Mouse (Mus musculus): ENCODE measurements at regions not wholly inside any gene's neighbourhood (a gene's known extent, or its start where the extent isn't known, plus 50 kb on each side); places are given as distances from the start of the nearest gene placed in this dataset.

GRCm38 (mm10) chr9:99987376-99987775 lies 111.4 kb upstream of the Sox14 start:
- ATAC-seq (ENCODE audit: low read depth), result no peak
- Histone ChIP-seq H3K4me2 (no peak overlapping the region), H3K36me3 (no peaks in the 10 kb centered on the region), H3K27me3 (0 out of 2 replicates have a peak, but pooled peaks cover 5% of the 10 kb centered on the region), H3K27ac (replicated peaks) (no peak overlapping the region), H3K9ac (no peak overlapping the region), H3K9me3 (no peaks in the 10 kb centered on the region), H3K4me3 (no peak overlapping the region), H3K4me1 (replicated peaks) (no peaks in the 10 kb centered on the region)
- WGBS, result 8% methylated on average over 1 of the region's 1 CpGs

GRCm38 (mm10) chr9:99980734-99981133 lies 104.8 kb upstream of the Sox14 start:
- Histone ChIP-seq H3K4me2 (no peak overlapping the region), H3K4me3 (no peak overlapping the region), H3K27me3 (peaks cover 9% of the 10 kb centered on the region; the same call in 1 of the 2 replicates), H3K9me3 (no peaks in the 10 kb centered on the region), H3K27ac (replicated peaks) (no peak overlapping the region), H3K4me1 (replicated peaks) (no peaks in the 10 kb centered on the region), H3K36me3 (no peaks in the 10 kb centered on the region), H3K9ac (no peak overlapping the region)
- 95% methylated on average over 1 of the region's 1 CpGs for WGBS
- no peak for ATAC-seq (ENCODE audit: low read depth)

- ATAC-seq (ENCODE audit: low read depth), result no peak
- no peaks in the 10 kb centered on the region for H3K36me3 ChIP-seq
- no peak overlapping the region for H3K27ac ChIP-seq (replicated peaks)
- no peak overlapping the region for H3K4me3 ChIP-seq
- H3K4me2 ChIP-seq, result no peak overlapping the region
- 0 out of 2 replicates have a peak, but pooled peaks cover 6% of the 10 kb centered on the region for H3K4me1 ChIP-seq (replicated peaks)
- H3K9ac ChIP-seq, result no peak overlapping the region
- no peaks in the 10 kb centered on the region for H3K9me3 ChIP-seq
- peaks cover 6% of the 10 kb centered on the region for H3K27me3 ChIP-seq
These were observed 85.6 kb upstream of the Sox14 start for GRCm38 (mm10) chr9:99961561-99961960.

- Histone ChIP-seq H3K36me3 (no peaks in the 10 kb centered on the region), H3K9me3 (peaks cover 8% of the 10 kb centered on the region; the same call in 1 of the 2 replicates), H3K9ac (no peak overlapping the region), H3K4me3 (no peak overlapping the region), H3K4me2 (peak overlapping the region; percentile 43), H3K27me3 (peaks cover 21% of the 10 kb centered on the region), H3K27ac (replicated peaks) (no peak overlapping the region), H3K4me1 (replicated peaks) (peaks cover 21% of the 10 kb centered on the region)
- peak; percentile 71 for ATAC-seq (ENCODE audit: low read depth)
- 12% methylated on average over 10 of the region's 10 CpGs for WGBS
These were observed 78.8 kb upstream of the Sox14 start for GRCm38 (mm10) chr9:99954720-99955119.

- H3K4me3 ChIP-seq, result no peak overlapping the region
- H3K4me2 ChIP-seq, result peak overlapping the region; percentile 43
- WGBS, result 14% methylated on average over 6 of the region's 6 CpGs
- peaks cover 21% of the 10 kb centered on the region for H3K27me3 ChIP-seq
- H3K9me3 ChIP-seq, result peaks cover 10% of the 10 kb centered on the region; the same call in 1 of the 2 replicates
- H3K4me1 ChIP-seq (replicated peaks), result peaks cover 21% of the 10 kb centered on the region
- no peak overlapping the region for H3K9ac ChIP-seq
- peak; percentile 75 for ATAC-seq (ENCODE audit: low read depth)
- H3K27ac ChIP-seq (replicated peaks), result no peak overlapping the region
- no peaks in the 10 kb centered on the region for H3K36me3 ChIP-seq
These were observed 78.2 kb upstream of the Sox14 start for GRCm38 (mm10) chr9:99954038-99954618.

Measured in neural tube, embryonic 13.5 days (tissue).